Mouse (Mus musculus) forebrain, postnatal 0 days (tissue): Measurements from ENCODE around the gene Plekhg1. TPM values are rescaled to one million over a fixed set of nuclear protein-coding genes. Genes with fewer than 3 reads are reported as not detected.

Experiments
- ATAC-seq: fragments of 200-750 bp; cut with Nextera tagmentation; 2 replicates; pipeline ENCODE4 v1.8.0; 2017; ENCODE audit warnings: mild to moderate bottlenecking, moderate library complexity
- DNase-seq: peaks from one replicate; pipeline ENCODE4 v3.0.0-alpha.2; 2015
- H3K27ac ChIP-seq: fragments of 300-500 bp; sonication (generic); 2 replicates; pipeline ENCODE4 v1.5.1; 2014; ENCODE audit warnings: low read depth, mild to moderate bottlenecking, antibody characterized with exemption, low read length, moderate library complexity, mixed read lengths
- H3K27me3 ChIP-seq: fragments of 300-500 bp; sonication (generic); 2 replicates; pipeline ENCODE4 v1.6.1; 2014; ENCODE audit warnings: mild to moderate bottlenecking, low read length, mixed read lengths; ENCODE audit not compliant: insufficient read depth
- H3K36me3 ChIP-seq: fragments of 300-500 bp; sonication (generic); 2 replicates; pipeline ENCODE4 v1.6.1; 2014; ENCODE audit warnings: mild to moderate bottlenecking, moderate library complexity; ENCODE audit not compliant: insufficient read depth
- H3K4me1 ChIP-seq: fragments of 300-500 bp; sonication (generic); 2 replicates; pipeline ENCODE4 v1.6.1; 2014; ENCODE audit warnings: antibody characterized with exemption; ENCODE audit not compliant: insufficient read depth
- H3K4me2 ChIP-seq: fragments of 300-500 bp; sonication (generic); 2 replicates; pipeline ENCODE4 v1.6.1; 2014; ENCODE audit warnings: low read depth, mild to moderate bottlenecking, moderate library complexity
- H3K4me3 ChIP-seq: fragments of 300-500 bp; sonication (generic); 2 replicates; pipeline ENCODE4 v1.5.1; 2014; ENCODE audit warnings: low read depth, low read length, mixed read lengths
- H3K9ac ChIP-seq: fragments of 300-500 bp; sonication (generic); 2 replicates; pipeline ENCODE4 v1.6.1; 2014; ENCODE audit warnings: mild to moderate bottlenecking
- H3K9me3 ChIP-seq: fragments of 300-500 bp; sonication (generic); 2 replicates; pipeline ENCODE4 v1.6.1; 2016; ENCODE audit warnings: low read length
- CTCF ChIP-seq: sonication (generic); IDR thresholded peaks from 2 replicates; pipeline ENCODE4 v1.5.1; 2016; ENCODE audit warnings: antibody characterized with exemption, control low read depth, low read depth
- WGBS: fragments of 180-500 bp; shearing (Covaris S2); extraction: QIAGEN DNeasy Blood & Tissue Kit; methylation state at CpG from one replicate; pipeline ENCODE4 v1.1.7; 2014; 5-methylcytosine and 5-hydroxymethylcytosine counted together
- polyA plus RNA-seq: library from polyadenylated mRNA; unstranded; fragments of >200 nt; fragmentation: Nextera tagmentation; extraction: Ambion mirVana; gene quantifications from 2 replicates; pipeline ENCODE4 v1.2.1, GENCODE M21; 2015
- total RNA-seq: library from RNA; depleted of rRNA; stranded (reverse); fragments of >200 nt; gene quantifications from 2 replicates; pipeline ENCODE4 v1.2.3, GENCODE M21; 2014

Plekhg1 gene
- total and polyA plus RNA-seq, 2 experiments from 2014 or later: 4.3 to 10.7 TPM

DNA sequence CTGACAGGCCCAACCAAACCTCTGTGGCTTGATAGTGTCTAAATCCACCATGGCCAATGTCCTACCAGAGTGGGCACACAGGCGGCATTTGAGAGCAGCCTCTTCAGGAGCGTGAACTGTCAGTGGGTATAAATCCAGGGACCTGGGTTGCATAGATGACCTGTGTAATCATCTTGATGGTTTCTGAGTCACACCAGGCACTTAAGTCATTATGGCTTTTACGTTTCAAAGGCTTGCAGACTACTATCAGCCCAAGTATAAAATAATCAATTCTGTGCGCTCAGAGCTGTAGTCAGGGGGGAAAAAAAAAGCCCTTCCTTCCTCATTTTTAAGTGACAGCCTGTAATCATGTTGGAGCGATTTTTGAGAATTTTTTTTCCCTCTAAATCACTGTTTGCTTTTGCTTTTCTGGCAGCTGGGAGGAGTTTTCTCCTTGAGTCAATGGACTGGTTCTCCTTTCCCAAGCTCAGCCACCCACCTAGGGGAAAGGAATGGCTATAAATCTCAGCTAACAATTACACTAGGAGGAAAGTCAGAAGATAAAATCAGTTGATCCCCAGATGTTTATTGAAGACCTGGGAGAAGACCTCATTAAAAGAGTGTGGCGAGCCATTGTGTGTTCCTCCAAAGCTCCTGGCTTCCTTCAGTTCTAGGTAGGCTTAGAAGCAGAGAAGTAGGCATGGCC is 99.7 kb downstream of the Plekhg1 start:
- ATAC-seq (no peak), DNase-seq (no peak)
- Histone ChIP-seq H3K9ac (no peak overlapping the region), H3K36me3 (no peaks in the 10 kb centered on the region), H3K4me2 (no peak overlapping the region), H3K4me1 (no peaks in the 10 kb centered on the region), H3K9me3 (no peaks in the 10 kb centered on the region), H3K4me3 (no peak overlapping the region), H3K27ac (no peak overlapping the region), H3K27me3 (no peaks in the 10 kb centered on the region)
- no peak for TF ChIP-seq CTCF
- 67% methylated on average over 6 of the region's 6 CpGs for WGBS

DNA sequence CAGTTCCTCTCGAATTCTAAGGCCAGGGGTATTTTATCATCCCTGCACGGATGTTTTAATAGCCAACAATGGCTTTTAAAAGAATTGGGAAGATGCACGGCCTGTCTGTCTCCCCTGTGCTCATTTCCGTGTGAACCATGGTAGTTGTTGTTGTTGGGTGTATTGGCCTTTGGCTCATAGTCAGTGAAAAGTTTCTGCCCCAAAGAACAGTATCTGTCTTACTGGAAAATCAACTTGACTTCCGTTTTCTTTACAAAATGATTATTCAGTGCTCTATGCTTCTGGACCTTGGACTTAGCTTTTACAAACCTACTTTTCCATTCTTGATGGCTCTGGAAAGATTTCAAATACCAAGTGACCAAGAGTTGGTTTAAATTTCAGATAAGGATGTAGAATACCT is 104.3 kb downstream of the Plekhg1 start:
- no peak overlapping the region for H3K9ac ChIP-seq
- DNase-seq: no peak
- H3K9me3 ChIP-seq: no peaks in the 10 kb centered on the region
- no peak overlapping the region for H3K27ac ChIP-seq
- no peaks in the 10 kb centered on the region for H3K4me1 ChIP-seq
- no peak for ATAC-seq
- H3K36me3 ChIP-seq: no peaks in the 10 kb centered on the region
- TF ChIP-seq CTCF: no peak
- H3K4me2 ChIP-seq: no peak overlapping the region
- H3K27me3 ChIP-seq: no peaks in the 10 kb centered on the region
- no peak overlapping the region for H3K4me3 ChIP-seq
- 85% methylated on average over 5 of the region's 5 CpGs for WGBS

DNA sequence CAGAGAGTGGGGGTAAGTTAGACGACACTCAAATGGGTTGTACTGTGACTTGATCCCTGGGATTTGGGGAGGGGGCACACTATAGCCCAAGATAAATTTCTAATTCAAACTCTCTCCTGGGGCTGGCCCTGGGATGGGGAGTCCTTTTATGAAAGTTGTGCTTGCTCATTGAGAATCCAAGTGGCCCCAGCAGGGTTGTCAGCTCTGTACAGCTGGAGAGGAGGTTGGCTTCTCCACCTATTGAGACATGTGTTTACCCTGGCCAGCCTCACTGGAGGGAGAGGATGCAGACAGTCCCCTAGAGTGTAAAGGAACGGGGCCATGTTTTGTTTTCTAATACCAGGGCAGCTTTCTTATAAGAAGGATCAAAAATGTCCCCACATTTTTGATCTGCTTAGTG is 106.9 kb downstream of the Plekhg1 start:
- Histone ChIP-seq H3K9ac (no peak overlapping the region), H3K4me1 (no peaks in the 10 kb centered on the region), H3K4me2 (no peak overlapping the region), H3K27me3 (no peaks in the 10 kb centered on the region), H3K9me3 (no peaks in the 10 kb centered on the region), H3K36me3 (no peaks in the 10 kb centered on the region), H3K4me3 (no peak overlapping the region), H3K27ac (no peak overlapping the region)
- ATAC-seq: no peak
- no peak for DNase-seq
- TF ChIP-seq CTCF: no peak
- WGBS: 58% methylated on average over 2 of the region's 2 CpGs

DNA sequence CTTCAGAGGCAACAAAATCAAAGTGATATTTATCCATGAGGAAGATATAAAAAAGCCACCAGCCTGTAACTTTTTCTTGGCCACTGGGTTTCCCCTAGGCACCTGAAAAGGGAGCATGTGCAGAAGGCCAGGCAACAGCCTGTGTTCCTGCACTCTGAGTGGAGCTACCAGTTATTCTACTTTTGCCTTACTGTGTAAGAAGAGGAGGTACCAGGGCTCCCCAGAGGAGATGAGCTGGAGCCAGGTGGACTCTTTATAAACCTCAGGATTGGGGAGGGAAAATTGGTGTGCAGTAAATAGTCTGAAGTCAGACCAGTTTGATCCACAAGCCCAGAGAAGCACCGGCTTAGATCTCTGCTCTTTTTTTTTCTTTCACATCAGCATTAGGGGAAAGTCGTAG is 111.3 kb downstream of the Plekhg1 start:
- TF ChIP-seq CTCF: no peak
- no peak overlapping the region for H3K9ac ChIP-seq
- H3K4me1 ChIP-seq: no peaks in the 10 kb centered on the region

DNA sequence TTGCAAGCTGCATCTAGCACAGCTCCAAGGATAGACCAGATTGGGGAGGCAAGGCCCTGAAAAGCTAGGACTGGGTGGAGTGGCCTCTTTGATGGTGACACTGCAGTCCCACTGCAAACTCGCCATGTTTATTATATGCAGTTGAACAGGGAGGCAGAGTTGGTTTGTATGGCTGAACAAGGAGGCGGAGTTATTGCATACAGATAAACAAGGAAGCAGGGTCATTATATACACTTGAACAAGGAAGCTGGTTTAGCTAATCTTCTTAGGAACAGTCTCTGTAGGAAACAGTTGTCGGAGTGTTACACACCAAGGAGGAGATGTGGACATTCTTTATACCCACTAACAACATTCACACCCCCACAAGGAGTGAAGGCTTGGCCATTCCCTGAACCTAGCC is 112.6 kb downstream of the Plekhg1 start:
- ATAC-seq (no peak), DNase-seq (no peak)
- Histone ChIP-seq H3K9me3 (no peaks in the 10 kb centered on the region), H3K9ac (no peak overlapping the region), H3K4me2 (no peak overlapping the region), H3K27ac (no peak overlapping the region), H3K36me3 (no peaks in the 10 kb centered on the region), H3K4me1 (no peaks in the 10 kb centered on the region), H3K4me3 (no peak overlapping the region), H3K27me3 (no peaks in the 10 kb centered on the region)
- 72% methylated on average over 3 of the region's 3 CpGs for WGBS
- no peak for TF ChIP-seq CTCF

More for the DNA sequence above, 111.3 kb downstream of the Plekhg1 start:
- WGBS: 20% methylated on average over 2 of the region's 2 CpGs
- no peak overlapping the region for H3K4me3 ChIP-seq
- no peak for ATAC-seq
- no peaks in the 10 kb centered on the region for H3K9me3 ChIP-seq
- no peaks in the 10 kb centered on the region for H3K36me3 ChIP-seq
- H3K27me3 ChIP-seq: no peaks in the 10 kb centered on the region
- no peak overlapping the region for H3K27ac ChIP-seq
- no peak for DNase-seq
- no peak overlapping the region for H3K4me2 ChIP-seq

DNA sequence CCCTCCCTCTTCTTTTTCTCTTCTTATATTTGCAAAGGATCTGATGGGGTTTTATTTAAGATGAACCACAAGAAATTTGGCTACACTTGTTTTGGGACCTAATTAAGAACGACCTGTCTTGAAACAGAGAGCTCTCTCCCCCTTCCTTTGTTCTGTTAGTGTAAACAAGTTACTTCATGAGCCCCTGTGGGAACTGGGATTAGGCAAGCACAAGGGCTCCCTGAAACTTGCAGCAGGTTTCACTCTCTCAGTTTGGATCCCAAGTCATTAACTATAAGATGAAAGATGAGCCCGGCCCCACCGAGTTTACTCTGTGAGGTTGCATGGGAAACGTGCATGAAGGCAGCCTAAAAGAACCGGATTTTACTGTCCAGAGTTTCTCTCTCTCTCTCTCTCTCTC is 117.7 kb downstream of the Plekhg1 start:
- ATAC-seq (no peak; the same call in 1 of the 2 replicates), DNase-seq (no peak)
- Histone ChIP-seq H3K27ac (no peak overlapping the region), H3K4me3 (no peak overlapping the region), H3K4me2 (no peak overlapping the region), H3K27me3 (no peaks in the 10 kb centered on the region), H3K9ac (no peak overlapping the region), H3K9me3 (no peaks in the 10 kb centered on the region), H3K4me1 (0 out of 2 replicates have a peak, but pooled peaks cover 3% of the 10 kb centered on the region), H3K36me3 (no peaks in the 10 kb centered on the region)
- 6% methylated on average over 5 of the region's 5 CpGs for WGBS
- no peak for TF ChIP-seq CTCF

DNA sequence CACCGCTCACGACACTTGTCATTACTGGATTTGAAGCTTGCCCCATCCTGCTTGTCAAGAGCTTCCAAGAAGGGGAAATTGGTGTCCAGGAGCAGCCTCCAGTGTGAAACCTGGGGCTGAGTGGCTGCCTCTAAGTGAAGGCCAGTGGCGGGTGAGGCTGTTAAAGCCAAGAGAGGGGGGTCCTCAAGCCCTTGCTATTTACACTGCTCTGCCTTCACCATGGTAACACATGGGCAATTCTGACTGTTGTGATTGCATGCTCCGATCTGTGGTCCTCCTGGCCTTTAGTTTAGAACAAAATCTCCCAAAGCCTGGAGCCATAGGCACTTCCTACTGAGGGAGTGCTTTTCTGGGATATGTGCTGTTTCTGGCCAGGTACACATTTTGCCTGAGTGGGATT is 118.3 kb downstream of the Plekhg1 start:
- Histone ChIP-seq H3K27ac (no peak overlapping the region), H3K9me3 (no peaks in the 10 kb centered on the region), H3K4me2 (no peak overlapping the region), H3K36me3 (no peaks in the 10 kb centered on the region), H3K27me3 (no peaks in the 10 kb centered on the region), H3K9ac (no peak overlapping the region), H3K4me1 (0 out of 2 replicates have a peak, but pooled peaks cover 3% of the 10 kb centered on the region), H3K4me3 (no peak overlapping the region)
- TF ChIP-seq CTCF: no peak
- DNase-seq (peak; percentile 22), ATAC-seq (peak; percentile 73)
- WGBS: 22% methylated on average over 4 of the region's 4 CpGs
